Mouse (Mus musculus) stomach, postnatal 0 days (tissue): ENCODE measurements at regions not wholly inside any gene's neighbourhood (a gene's known extent, or its start where the extent isn't known, plus 50 kb on each side); places are given as distances from the start of the nearest gene placed in this dataset.

Experiments used
- ATAC-seq: fragments of 200-750 bp; cut with Nextera tagmentation; 2 replicates; pipeline ENCODE4 v1.8.0; 2017; ENCODE audit not compliant: low FRiP score, low TSS enrichment
- DNase-seq: peaks from one replicate; pipeline ENCODE4 v3.0.0-alpha.2; 2016; ENCODE audit warnings: low spot score
- H3K27ac ChIP-seq: fragments of 300-500 bp; sonication (generic); replicated peaks from 2 replicates; pipeline ENCODE4 v1.5.1; 2014; ENCODE audit warnings: mild to moderate bottlenecking, control low read depth
- H3K27me3 ChIP-seq: fragments of 300-500 bp; sonication (generic); 2 replicates; pipeline ENCODE4 v1.6.1; 2014; ENCODE audit warnings: low read length; ENCODE audit not compliant: control insufficient read depth, insufficient read depth
- H3K36me3 ChIP-seq: fragments of 300-500 bp; sonication (generic); 2 replicates; pipeline ENCODE4 v1.6.1; 2014; ENCODE audit warnings: low read length, mixed read lengths; ENCODE audit not compliant: control insufficient read depth, insufficient read depth
- H3K4me1 ChIP-seq: fragments of 300-500 bp; sonication (generic); replicated peaks from 2 replicates; pipeline ENCODE4 v1.6.1; 2014; ENCODE audit warnings: antibody characterized with exemption; ENCODE audit not compliant: control insufficient read depth, insufficient read depth
- H3K4me2 ChIP-seq: fragments of 300-500 bp; sonication (generic); replicated peaks from 2 replicates; pipeline ENCODE4 v1.6.1; 2014; ENCODE audit warnings: low read depth, mild to moderate bottlenecking, control low read depth, moderate library complexity
- H3K4me3 ChIP-seq: fragments of 300-500 bp; sonication (generic); 2 replicates; pipeline ENCODE4 v1.5.1; 2014; ENCODE audit warnings: low read depth, low read length, control low read depth
- H3K9ac ChIP-seq: fragments of 300-500 bp; sonication (generic); 2 replicates; pipeline ENCODE4 v1.6.1; 2014; ENCODE audit warnings: mild to moderate bottlenecking, low read length, control low read depth, mixed read lengths
- H3K9me3 ChIP-seq: fragments of 300-500 bp; sonication (generic); 2 replicates; pipeline ENCODE4 v1.6.1; 2016; ENCODE audit warnings: low read length; ENCODE audit not compliant: control insufficient read depth
- CTCF ChIP-seq: IDR thresholded peaks from 2 replicates; pipeline ENCODE4 v1.5.1; 2016; ENCODE audit warnings: antibody characterized with exemption, low read depth, mild to moderate bottlenecking, moderate library complexity
- EP300 ChIP-seq: optimal IDR thresholded peaks from 2 replicates; pipeline ENCODE3; 2016; ENCODE audit warnings: antibody characterized with exemption
- WGBS: fragments of 180-500 bp; shearing (Covaris S2); extraction: QIAGEN DNeasy Blood & Tissue Kit; methylation state at CpG from one replicate; pipeline ENCODE4 v1.1.7; 2014; 5-methylcytosine and 5-hydroxymethylcytosine counted together

GRCm38 (mm10) chr1:73425049-73425448, 409.3 kb upstream of the Tnp1 start:
- Histone ChIP-seq H3K4me3 (no peak overlapping the region), H3K27me3 (no peaks in the 10 kb centered on the region), H3K36me3 (no peaks in the 10 kb centered on the region), H3K4me2 (no peak overlapping the region), H3K27ac (no peak overlapping the region), H3K9ac (no peak overlapping the region), H3K4me1 (no peaks in the 10 kb centered on the region), H3K9me3 (no peaks in the 10 kb centered on the region)
- TF ChIP-seq EP300 (no peak), CTCF (no peak)
- DNase-seq = no peak
- no peak for ATAC-seq
- 44% methylated on average over 7 of the region's 7 CpGs for WGBS

DNA sequence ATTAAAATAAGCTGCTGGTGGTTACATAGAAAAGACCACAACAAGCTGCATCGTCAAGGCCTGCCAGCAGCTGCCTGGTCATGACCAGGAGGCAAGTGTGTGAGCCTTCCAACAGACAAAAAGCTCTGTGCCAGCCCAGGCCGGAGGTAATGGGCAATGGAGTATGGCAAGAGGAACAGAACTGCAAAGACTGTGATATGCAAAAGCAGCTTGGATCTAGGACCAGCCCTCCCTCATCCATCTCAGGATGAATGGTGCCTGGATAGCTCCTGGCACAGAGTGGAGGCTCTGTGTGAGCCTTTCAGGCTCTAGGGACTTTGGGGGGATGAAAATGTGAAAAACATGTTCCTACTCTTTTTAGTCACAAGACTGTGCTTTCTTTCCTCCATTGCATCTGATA, 402.5 kb upstream of the Tnp1 start:
- no peaks in the 10 kb centered on the region for H3K27me3 ChIP-seq
- H3K36me3 ChIP-seq = no peaks in the 10 kb centered on the region
- H3K4me2 ChIP-seq = no peak overlapping the region
- TF ChIP-seq EP300 (no peak), CTCF (no peak)
- ATAC-seq = no peak
- 72% methylated on average over 2 of the region's 2 CpGs for WGBS
- DNase-seq = no peak
- H3K27ac ChIP-seq = no peak overlapping the region
- H3K9ac ChIP-seq = no peak overlapping the region
- H3K9me3 ChIP-seq = no peaks in the 10 kb centered on the region
- H3K4me1 ChIP-seq = no peaks in the 10 kb centered on the region
- no peak overlapping the region for H3K4me3 ChIP-seq

GRCm38 (mm10) chr1:73411452-73411851, 395.7 kb upstream of the Tnp1 start:
- no peaks in the 10 kb centered on the region for H3K4me1 ChIP-seq
- 96% methylated on average over 2 of the region's 2 CpGs for WGBS
- H3K4me2 ChIP-seq = no peak overlapping the region
- H3K4me3 ChIP-seq = no peak overlapping the region
- TF ChIP-seq EP300 (no peak), CTCF (no peak)
- H3K9me3 ChIP-seq = no peaks in the 10 kb centered on the region
- DNase-seq = no peak
- H3K36me3 ChIP-seq = no peaks in the 10 kb centered on the region
- no peak overlapping the region for H3K9ac ChIP-seq
- no peaks in the 10 kb centered on the region for H3K27me3 ChIP-seq
- ATAC-seq = no peak
- H3K27ac ChIP-seq = no peak overlapping the region

GRCm38 (mm10) chr1:73399178-73399577, 383.5 kb upstream of the Tnp1 start:
- DNase-seq (no peak), ATAC-seq (no peak)
- Histone ChIP-seq H3K27me3 (no peaks in the 10 kb centered on the region), H3K36me3 (no peaks in the 10 kb centered on the region), H3K4me2 (no peak overlapping the region), H3K27ac (no peak overlapping the region), H3K4me1 (no peaks in the 10 kb centered on the region; the same call in 1 of the 2 replicates), H3K4me3 (no peak overlapping the region), H3K9me3 (no peaks in the 10 kb centered on the region), H3K9ac (no peak overlapping the region)
- TF ChIP-seq EP300 (no peak), CTCF (no peak)
- 24% methylated on average over 3 of the region's 3 CpGs for WGBS

DNA sequence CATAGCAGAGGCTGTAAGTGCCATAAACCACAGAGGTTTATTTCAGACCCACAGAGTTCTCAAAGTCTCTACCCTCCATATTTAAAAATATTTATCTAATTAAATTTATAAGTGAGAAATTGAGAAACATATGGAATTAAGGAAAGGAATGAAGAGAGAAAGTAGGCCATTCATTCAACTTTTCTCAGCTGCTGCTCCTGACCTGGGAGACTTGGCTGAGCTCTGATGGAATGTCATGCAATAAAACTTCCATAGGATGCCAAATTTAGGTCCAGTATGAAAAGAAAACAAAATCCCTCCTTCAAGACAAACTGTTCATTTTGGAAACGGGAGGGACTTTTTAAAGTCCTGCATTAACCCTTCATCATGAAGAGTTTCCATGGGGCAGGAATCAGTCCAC, 379.3 kb upstream of the Tnp1 start:
- Histone ChIP-seq H3K9ac (no peak overlapping the region), H3K9me3 (no peaks in the 10 kb centered on the region), H3K27ac (no peak overlapping the region), H3K36me3 (no peaks in the 10 kb centered on the region), H3K4me3 (no peak overlapping the region), H3K4me2 (no peak overlapping the region), H3K27me3 (no peaks in the 10 kb centered on the region), H3K4me1 (no peaks in the 10 kb centered on the region; the same call in 1 of the 2 replicates)
- no peak for DNase-seq
- ATAC-seq = no peak
- WGBS = 18% methylated on average over 1 of the region's 1 CpGs
- TF ChIP-seq EP300 = no peak
- no peak for TF ChIP-seq CTCF

DNA sequence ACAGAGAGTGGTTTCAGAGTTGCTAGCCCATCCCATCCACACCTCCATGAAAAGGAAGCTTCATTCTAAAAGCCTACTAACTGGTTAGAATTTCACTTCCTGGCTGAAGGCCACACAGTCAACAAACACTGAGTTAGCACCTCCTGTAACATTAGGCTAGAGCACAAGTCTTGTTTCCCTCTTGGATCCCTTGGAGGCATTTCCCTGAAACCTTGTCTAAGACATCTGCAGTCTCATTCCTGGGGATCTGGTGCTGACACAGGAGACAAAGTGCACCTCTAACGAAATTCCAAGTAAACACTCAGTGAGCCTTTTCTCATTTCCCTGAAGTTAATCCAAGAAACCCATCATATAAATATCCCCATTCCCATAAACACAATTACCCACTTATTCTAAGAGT, 378.8 kb upstream of the Tnp1 start:
- H3K36me3 ChIP-seq = no peaks in the 10 kb centered on the region
- H3K9me3 ChIP-seq = no peaks in the 10 kb centered on the region
- no peak for DNase-seq
- no peaks in the 10 kb centered on the region for H3K27me3 ChIP-seq
- H3K27ac ChIP-seq = no peak overlapping the region
- no peaks in the 10 kb centered on the region; the same call in 1 of the 2 replicates for H3K4me1 ChIP-seq
- no peak overlapping the region for H3K4me2 ChIP-seq
- TF ChIP-seq CTCF (no peak), EP300 (no peak)
- H3K9ac ChIP-seq = no peak overlapping the region
- 42% methylated on average over 1 of the region's 1 CpGs for WGBS
- no peak for ATAC-seq
- no peak overlapping the region for H3K4me3 ChIP-seq
